Comparison of ENCODE assay signal across 8 mouse cellular contexts in genomic region chr3:94442951-94443596, GRCm38 (mm10). TPM values are rescaled to one million over a fixed set of nuclear protein-coding genes. Genes with fewer than 3 reads are reported as not detected.
DNase-seq lines count a peak whose midpoint lies in the region; ATAC-seq lines count a peak whose summit lies in the region.

Mrpl9 (plus strand) TSS chr3:94443318.

- peaks cover 34% of the 10 kb centered on the region for H3K36me3 ChIP-seq in hindbrain, embryonic 15.5 days

- WGBS in hindbrain, embryonic 15.5 days: under 1% methylated on average over 39 of the region's 39 CpGs

- DNase-seq in R1 (ENCODE audit: low read depth, low spot score): peak; percentile 95
- peak; percentile 96 to 99 for DNase-seq in cerebellum, postnatal 25 days
- DNase-seq in frontal cortex, postnatal 36 days (ENCODE audit: low spot score in 2 of 2): peak; percentile 95 to 96
- peak; percentile 85 for DNase-seq in left cerebral cortex, adult 11 months (ENCODE audit: low spot score)
- DNase-seq in lung, postnatal 4 days: peak; percentile 96
- DNase-seq in retina, postnatal 7 days (ENCODE audit: low read depth, low spot score): peak; percentile 91
- peak; percentile 92 for DNase-seq in urinary bladder, adult 2 months (ENCODE audit: low spot score)

- no peaks in the 10 kb centered on the region for H3K27me3 ChIP-seq in hindbrain, embryonic 15.5 days

- H3K9me3 ChIP-seq in hindbrain, embryonic 15.5 days: no peaks in the 10 kb centered on the region

- peak within 1 kb of the TSS; percentile 78 for H3K4me3 ChIP-seq in hindbrain, embryonic 15.5 days

- peaks cover 15% of the 10 kb centered on the region for H3K4me1 ChIP-seq in hindbrain, embryonic 15.5 days (replicated peaks)

- peak within 1 kb of the TSS; percentile 82 for H3K9ac ChIP-seq in hindbrain, embryonic 15.5 days

- peak within 1 kb of the TSS; percentile 83 for H3K4me2 ChIP-seq in hindbrain, embryonic 15.5 days

- H3K27ac ChIP-seq in hindbrain, embryonic 15.5 days (replicated peaks): peak within 1 kb of the TSS; percentile 68

- peak; percentile 98 for ATAC-seq in hindbrain, embryonic 15.5 days (ENCODE audit: low FRiP score, low read depth)

RNA-seq across cellular contexts. Expression of gene Mrpl9, which starts in this region (rescaled TPM):
- polyA plus RNA-seq in hindbrain, embryonic 15.5 days (2015; fragmentation: Nextera tagmentation; extraction: Ambion mirVana): 60.6 and 61.0 TPM in 2 replicates
- 70.7 and 81.1 TPM in 2 replicates for polyA plus RNA-seq in urinary bladder, adult 2 months (2012; rRNA removed)

Comparison
In these comparisons a context has a peak if more than half of its experiments do, and no peak if none do; other contexts are left out.
1. Peak in every context shown above with its lines: DNase-seq, ATAC-seq, H3K4me3 ChIP-seq and H3K27ac ChIP-seq.